Mouse (Mus musculus) CD8-positive naive resting alpha-beta T cell, adult 2 months (primary cell): ENCODE measurements around the gene Mrps18a.
A peak's percentile ranks its signal among the peaks of the same experiment; 100 is the strongest.

Experiments used
- DNase-seq, 2 experiments: peaks; one replicate each; pipeline ENCODE4 v3.0.0; 2022; ENCODE audit warnings: low read depth in 2 of 2, low spot score in 2 of 2

Mrps18a gene

GRCm38 (mm10) chr17:46110402-46111289, at the start of gene Mrps18a:
Mrps18a (plus strand) TSS chr17:46110986.
- peak; percentile 75 to 77 for DNase-seq

GRCm38 (mm10) chr17:46063283-46063973, 47.4 kb upstream of the Mrps18a start:
- no peak for DNase-seq

- DNase-seq, result no peak
Measured at GRCm38 (mm10) chr17:46063974-46064312, 46.8 kb upstream of the Mrps18a start.

- DNase-seq, result no peak
Measured at GRCm38 (mm10) chr17:46070046-46070445, 40.7 kb upstream of the Mrps18a start.

- DNase-seq, result no peak
Measured at GRCm38 (mm10) chr17:46071531-46071930, 39.3 kb upstream of the Mrps18a start.

GRCm38 (mm10) chr17:46073730-46074301, 37.0 kb upstream of the Mrps18a start:
- DNase-seq, result peak; percentile 75 to 91

- DNase-seq, result no peak
Measured at GRCm38 (mm10) chr17:46074398-46075115, 36.2 kb upstream of the Mrps18a start.

- DNase-seq, result peak; percentile 42 to 54
Measured at GRCm38 (mm10) chr17:46075116-46075485, 35.7 kb upstream of the Mrps18a start.

- DNase-seq, result no peak
Measured at GRCm38 (mm10) chr17:46075551-46076259, 35.1 kb upstream of the Mrps18a start.

- no peak for DNase-seq
Measured at GRCm38 (mm10) chr17:46076260-46076551, 34.6 kb upstream of the Mrps18a start.

GRCm38 (mm10) chr17:46077921-46078534, 32.8 kb upstream of the Mrps18a start:
- DNase-seq, result no peak

- no peak for DNase-seq
Measured at GRCm38 (mm10) chr17:46079037-46079436, 31.7 kb upstream of the Mrps18a start.

- DNase-seq, result no peak
Measured at GRCm38 (mm10) chr17:46080388-46080787, 30.4 kb upstream of the Mrps18a start.

- no peak for DNase-seq
Measured at GRCm38 (mm10) chr17:46081042-46081441, 29.7 kb upstream of the Mrps18a start.

GRCm38 (mm10) chr17:46081657-46082056, 29.1 kb upstream of the Mrps18a start:
- DNase-seq, result no peak

GRCm38 (mm10) chr17:46083381-46083780, 27.4 kb upstream of the Mrps18a start:
- no peak for DNase-seq

- DNase-seq, result no peak
Measured at GRCm38 (mm10) chr17:46084091-46084501, 26.7 kb upstream of the Mrps18a start.

GRCm38 (mm10) chr17:46086341-46086870, 24.4 kb upstream of the Mrps18a start:
- no peak for DNase-seq

GRCm38 (mm10) chr17:46091351-46091750, 19.4 kb upstream of the Mrps18a start:
- no peak for DNase-seq

GRCm38 (mm10) chr17:46091899-46092298, 18.9 kb upstream of the Mrps18a start:
- no peak for DNase-seq
